Mouse (Mus musculus): ENCODE results near the gene Ess2.

Gene Ess2

DNA sequence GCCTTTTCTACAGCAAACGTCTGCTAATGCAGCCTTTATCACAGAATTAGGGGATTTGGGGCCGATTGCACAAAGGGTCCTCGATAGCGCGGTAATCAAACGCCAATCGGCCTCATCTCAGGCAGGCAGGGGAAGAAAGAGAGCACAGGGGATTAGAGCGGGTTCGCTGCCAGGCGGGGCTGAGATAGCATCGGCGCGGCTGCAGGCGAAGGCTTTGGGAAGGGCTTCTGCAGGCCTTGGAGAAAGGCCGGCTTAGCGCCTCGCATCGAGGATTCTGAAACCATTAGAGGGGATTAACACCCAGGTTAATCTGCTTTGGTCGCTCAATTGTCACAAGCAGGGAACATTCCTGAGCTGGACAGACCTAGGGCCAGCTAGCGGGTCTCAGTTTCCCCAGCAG is 9.4 kb upstream of the Ess2 start:
- DNase-seq, result no peak

DNA sequence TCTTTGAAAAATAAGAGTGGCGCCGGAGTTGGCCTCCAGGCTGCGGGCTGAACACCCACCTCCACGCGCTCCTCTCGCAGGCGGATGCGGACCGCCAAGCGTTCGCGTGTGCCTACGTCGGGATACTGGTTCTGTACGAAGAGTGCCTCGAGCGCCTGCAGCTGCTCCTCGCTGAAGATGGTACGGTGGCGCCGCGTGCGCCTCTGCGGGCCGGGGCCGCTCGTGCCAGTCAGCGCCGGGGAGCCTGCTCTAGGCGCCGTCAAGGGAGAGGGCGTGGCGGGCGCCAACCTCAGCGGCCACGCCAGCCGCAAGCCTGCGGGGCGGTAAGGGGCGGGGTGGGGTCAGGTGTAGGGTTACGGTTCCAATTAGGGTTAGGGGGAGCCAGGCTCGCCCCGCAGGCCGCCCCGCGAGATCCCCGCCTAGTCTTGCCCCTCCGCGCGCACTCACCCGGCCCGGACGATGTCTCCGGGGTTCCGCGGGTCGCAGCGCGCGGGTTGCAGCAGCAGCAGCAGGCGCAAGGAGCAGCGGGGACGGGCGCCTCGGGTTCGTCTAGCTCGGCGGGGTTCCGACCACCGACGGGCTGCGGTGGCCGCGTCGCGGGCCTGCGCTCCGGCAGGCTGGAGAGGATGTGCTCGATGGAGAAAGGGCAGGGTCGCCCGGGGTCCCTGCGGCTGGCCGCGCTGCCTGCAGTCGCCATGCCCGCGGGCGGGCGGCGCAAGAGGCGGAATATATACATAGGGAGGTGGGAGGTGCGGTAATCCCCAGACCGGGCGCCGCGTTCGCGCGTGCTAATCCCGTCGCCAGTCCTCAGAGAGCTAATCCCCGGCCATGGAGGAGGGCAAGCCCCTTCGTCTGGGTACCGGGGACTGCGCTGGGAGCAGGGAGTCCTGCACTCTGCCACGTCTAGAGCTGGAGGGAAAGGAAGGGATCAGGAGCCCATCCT is 3.4 kb upstream of the Ess2 start, which contains the start of gene Gsc2:
Gene Gsc2 (minus strand): TSS at position 753 of the 943 bp plus-strand sequence.
- DNase-seq, result peak; percentile 17

DNA sequence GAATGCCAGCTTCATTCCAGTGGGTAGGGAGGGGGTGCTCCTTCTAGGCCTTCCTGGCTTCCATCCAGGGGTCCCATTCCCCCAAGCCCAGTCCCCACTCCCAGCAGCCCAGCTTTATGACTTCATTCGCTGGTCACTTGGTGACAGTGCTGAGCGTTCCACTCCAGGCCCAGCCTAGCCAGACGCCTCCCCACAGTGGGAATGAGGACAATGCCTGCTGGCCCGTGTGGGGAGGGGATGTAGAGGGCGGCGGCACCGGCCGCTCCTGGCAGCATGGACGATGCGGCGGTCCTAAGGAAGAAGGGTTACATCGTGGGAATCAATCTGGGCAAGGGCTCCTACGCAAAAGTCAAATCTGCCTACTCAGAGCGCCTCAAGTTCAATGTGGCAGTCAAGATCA is 12.7 kb downstream of the Ess2 start, which contains the start of the genes Dgcr2 and Tssk2:
Gene Dgcr2 (minus strand): TSS at position 101 of the 400 bp plus-strand sequence.
Gene Tssk2 (plus strand): TSS at position 176 of the 400 bp plus-strand sequence.
- DNase-seq, result no peak

DNA sequence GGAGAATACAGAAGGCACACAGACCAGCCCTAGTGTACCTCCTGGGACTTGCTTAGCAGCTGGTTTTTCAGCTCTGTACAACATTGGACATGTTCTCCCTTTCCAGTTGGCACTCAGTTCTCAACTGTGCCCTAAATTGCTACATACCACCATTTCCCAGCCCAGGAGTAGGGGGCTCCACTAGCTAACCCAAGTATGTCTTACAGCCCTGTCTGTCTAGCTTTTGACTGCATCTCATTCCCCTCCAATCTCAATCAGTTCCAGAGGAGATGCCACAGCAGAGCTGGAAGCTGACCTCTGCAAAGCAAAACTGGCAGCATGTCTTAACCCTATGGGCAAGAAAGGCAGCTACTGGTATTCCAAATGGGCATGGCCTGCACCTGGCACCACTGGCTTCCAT is 15.1 kb downstream of the Ess2 start:
- no peak for DNase-seq

DNA sequence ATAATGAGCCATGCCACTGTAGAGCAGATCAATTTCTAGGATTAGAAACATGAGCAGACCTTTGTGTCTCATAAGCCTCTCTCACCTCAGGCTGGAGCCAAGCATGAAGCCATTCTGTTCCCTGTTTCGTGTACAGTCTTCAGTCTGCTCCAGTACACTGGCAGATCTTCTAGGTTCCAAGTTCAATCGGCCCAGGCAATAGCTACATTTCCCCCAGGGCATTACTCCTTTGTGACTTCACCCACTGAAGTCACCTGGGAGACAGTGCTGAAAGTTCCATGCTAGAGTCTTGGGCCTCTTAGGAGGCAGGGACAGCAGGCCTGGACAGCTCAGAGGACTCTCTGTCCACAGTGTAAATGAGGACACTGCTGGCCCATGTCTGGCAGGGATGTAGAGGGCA is 17.2 kb downstream of the Ess2 start, which contains the start of gene Tssk1:
Gene Tssk1 (plus strand): TSS at position 301 of the 400 bp plus-strand sequence.
- no peak for DNase-seq

DNA sequence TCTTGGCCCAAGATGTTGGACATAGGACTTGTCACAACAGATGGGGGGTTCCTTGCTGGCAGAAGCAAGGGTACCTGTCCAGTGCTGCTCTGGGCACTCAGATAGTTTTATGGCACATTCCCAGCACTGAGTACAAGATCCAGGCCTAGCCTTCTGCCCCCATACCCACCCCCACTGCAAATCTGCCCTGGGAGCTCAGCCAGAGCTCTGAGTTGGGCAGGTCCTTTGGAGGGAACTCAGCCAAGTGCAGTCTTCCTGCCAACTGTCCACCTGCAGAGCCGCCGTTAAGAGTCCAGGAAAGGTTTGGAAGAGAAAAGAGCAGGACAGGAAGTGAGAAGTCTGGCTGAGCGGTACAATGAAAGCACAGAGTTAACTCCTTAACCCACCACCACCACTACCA is 18.5 kb downstream of the Ess2 start:
- DNase-seq, result peak; percentile 51

DNA sequence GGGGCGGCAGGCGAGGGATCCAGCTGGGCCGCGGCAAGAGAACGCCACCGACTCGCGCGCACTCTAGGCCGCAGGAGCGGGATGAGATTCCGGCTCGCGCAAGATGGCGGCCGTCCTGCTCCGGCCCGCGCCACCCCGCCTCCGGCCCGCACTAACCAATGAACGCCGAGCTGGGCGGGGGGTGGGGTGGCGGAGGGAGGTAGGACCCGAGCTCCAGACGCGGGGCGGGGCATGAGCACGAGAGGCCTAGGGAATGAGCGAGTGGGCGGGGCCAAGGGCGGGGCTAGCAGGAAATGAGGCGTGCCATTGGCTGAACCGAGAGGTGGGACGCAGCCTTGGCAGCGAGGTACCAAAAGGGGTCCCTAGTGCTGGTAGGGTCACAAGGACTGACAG is 19.6 kb downstream of the Ess2 start, which contains the start of gene Gm20518:
Gene Gm20518 (minus strand): TSS at position 105 of the 393 bp plus-strand sequence.
- peak; percentile 99 for DNase-seq

DNA sequence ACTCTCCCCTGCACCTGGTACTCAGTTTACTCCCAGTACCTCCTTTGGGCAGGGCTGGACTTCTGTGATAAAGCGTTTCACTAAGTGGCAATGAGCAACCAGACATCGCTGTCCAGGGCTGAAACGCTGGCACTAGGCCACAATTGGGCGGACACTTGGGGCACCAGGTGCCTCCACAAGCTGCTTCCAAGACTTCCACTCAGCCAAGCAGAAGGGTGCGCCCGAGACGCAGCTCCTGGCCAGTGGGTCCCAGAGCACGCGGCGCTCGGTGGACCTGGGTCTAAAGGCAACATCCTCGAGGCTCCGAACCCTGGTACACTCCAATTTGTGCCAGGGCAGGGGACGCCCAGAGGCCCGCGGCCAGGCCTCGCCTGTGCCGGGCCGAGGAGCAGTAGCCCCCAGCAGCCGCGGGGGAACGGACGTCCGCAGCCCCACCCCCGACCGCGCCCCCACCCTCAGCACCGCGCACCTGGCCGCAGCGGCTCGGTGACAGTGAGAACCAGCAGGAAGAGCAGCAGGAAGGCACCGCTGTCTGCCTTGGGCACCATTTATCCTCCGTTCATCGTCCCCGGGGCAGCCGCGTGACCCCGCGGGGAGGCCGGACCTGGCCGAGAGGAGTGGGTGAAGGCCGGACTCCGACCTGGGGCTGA is 20.1 kb downstream of the Ess2 start:
- DNase-seq, result peak; percentile 84

DNA sequence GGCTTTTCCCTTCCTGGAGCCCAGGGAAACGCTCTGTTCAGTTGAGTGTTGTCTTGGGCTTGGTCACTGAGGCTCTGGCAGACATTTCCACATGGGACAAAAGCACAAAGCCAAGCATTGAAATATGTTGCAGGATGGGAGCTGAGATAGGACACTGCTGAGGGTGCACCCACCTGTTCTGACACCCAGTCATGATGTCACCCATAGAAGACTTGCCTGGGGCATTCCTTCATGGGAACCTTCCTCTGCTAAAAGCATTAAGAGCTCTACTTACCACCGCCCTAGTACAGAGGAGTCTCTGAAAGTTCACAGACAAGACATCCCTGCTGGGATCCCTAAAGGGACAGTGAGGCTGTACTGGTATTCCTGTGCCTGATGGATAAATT is 20.8 kb downstream of the Ess2 start:
- DNase-seq, result no peak

DNA sequence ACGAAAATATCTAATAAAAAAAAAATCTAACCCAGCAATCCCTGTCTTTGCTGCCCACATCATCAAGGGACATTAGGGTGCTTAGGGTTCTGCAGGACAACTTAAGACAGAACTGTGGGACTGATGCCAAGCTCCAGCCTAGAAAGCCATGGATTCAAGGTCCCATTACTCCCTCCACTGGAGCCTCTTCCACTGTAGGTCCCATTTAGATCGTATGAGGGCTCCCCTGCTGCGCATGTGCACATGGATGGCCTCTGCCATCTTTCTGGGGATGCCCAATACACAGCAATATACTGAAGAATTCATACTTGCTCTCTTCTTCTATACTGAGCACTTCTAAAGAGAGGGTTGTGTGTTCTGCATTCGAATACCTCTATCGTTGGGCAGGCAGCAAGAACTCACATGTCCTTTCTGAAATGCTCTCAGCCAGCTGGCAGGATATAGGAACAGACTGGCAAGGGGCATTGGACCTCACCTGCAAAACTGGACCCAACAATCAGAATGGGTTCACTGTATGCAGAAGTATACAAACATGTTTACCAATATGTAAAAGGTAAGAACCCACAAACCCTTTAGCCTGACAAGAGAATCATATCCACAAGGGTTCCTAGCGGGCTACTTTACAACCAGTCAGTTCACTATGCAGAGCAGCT is 21.3 kb downstream of the Ess2 start:
- DNase-seq, result no peak

DNA sequence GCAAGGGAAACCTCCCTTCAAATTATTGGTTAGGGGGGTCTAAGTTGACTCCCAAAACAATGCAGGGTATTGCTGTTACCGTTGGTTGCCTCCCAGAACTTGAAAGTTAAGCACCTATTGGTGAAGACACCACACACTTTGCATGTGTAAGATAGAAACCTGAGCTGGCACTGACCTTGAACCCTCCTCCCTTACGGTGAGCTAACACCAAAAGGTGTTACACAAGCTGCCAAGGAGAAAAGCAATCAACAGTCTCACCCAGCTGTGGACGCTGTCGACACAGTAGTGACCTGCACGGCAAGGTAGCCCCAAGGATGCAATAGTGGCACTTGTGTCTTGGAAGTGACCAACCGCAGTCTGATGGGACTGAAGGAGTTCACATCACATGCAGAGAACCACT is 27.0 kb downstream of the Ess2 start:
- no peak for DNase-seq

DNA sequence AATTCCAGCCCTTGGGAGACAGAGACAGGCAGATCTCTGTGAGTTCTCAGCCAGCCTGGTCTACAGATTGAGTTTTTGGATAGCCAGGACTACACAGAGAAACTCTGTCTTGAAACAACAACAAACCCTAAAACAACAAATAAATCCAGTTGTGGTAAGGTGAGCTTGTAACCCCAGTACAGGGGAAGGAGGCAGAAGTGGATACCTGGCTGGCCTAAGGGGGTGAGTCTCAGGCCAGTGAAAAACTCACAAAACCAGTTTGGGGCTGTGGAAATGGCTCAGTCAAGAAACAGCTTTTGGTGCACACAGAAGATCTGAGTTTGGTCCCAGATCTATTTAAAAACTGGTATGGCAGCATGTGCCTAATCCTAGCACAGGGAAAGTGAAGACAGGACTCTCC is 29.0 kb downstream of the Ess2 start:
- DNase-seq, result no peak

DNA sequence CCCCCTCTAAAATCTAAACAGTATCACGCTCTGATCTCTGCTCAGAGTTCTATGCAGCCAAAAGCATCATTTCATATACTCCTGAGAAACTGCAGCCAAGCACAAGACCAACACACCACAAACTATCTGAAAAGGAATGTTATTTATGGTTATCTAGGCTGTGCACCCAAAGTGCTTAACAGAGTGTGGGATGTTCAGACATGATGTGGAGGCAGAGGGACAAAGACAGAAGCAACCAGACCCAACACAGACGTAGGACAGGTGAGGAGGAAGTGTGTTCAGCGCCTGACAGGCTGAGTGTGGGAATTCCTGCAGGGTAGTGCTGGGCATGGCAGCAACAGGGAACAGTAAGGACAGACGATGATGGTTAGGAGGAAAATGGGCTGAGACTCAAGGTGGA is 31.6 kb downstream of the Ess2 start:
- no peak for DNase-seq

DNA sequence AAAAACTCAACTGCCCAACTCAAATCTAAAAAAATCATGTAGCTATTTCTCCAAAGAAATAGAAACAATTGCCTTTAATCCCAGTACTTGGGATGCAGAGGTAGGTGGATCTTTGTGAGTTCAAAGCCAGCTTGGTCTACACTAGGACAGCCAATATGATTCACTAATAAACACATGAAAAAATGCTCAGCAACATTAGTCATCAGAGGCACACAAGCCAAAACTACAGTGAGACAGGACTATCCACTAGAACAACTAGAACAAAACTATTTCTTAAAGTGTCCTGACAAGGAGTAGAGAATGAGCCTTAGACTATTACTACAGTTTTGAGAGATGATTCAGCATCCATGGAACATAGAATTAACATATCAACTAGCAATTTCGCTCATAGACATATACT is 35.1 kb downstream of the Ess2 start:
- DNase-seq, result no peak

DNA sequence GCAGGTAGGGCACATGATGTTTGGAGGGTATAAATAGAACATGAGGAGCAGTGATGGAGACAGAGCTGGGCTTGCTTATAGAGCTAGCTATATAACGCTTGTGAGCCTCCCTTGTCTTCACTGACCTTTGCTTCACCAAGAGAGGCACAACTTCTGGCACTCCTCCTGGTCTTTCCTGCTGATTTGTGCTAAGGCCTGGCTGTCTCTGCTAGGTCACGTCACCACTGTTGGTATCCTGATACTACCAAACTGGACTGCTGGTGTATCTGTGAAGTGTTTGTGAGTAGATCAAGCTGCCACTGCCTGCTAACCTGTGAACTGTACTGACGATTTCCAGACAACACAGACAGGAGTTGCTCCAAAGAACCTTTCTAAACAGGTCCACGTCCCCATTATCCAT is 36.0 kb downstream of the Ess2 start:
- no peak for DNase-seq

DNA sequence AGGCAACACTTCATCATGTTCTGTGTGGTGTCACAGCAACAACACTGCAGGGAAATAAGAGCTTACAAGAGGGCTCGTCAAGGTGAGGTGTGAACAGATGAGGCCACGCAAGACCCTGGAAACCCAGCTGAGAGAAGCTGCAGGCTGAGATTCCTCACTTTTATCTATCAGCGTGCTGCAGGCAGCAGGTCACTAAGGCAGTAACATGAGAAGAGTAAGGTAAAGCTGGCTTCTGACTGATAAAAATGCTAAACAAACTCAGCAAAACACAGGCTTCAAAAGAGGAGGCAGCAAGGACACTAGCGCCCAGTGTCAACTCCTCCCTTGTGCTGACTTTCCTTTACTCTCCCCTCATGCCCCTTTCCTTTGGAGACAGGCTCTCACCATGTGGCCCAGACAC is 38.2 kb downstream of the Ess2 start:
- no peak for DNase-seq

DNA sequence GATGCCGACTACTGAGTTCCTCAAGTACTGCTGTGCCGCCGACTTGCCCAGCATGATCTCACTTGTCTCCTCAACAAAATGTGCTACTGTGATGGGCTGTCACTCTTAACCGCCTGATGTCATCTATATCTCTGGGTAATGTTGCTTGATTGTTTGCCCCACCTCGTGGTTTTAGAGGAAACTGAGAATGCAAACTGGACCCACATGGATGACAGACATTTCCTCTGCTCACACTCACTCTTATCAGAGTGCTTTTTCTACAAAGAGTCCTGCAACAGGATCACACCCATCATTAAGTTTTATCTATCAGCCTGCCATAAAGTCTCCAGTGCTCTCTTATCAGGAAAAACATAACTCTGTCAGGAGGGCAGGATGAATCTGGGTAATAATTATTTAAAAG is 39.9 kb downstream of the Ess2 start:
- no peak for DNase-seq

DNA sequence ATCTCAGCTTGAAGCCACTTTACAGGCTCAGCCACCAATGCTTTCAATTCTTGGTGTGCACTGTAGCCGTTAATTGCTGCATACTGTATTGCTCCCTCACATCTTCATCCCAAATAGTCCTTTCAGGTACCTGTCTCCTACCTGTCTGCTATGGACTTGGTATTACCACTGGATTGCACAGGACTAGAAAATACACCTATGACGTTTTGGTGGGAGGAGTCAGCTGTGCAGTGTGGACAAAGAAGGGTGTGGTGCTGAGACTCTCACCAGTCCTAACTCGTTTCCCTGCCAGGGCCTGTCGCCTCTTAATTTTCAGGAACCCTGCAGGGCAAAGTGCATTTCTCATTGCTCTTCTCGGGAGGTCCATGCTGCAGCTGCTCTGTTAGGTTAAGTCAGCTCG is 45.4 kb downstream of the Ess2 start:
- peak; percentile 27 for DNase-seq

DNA sequence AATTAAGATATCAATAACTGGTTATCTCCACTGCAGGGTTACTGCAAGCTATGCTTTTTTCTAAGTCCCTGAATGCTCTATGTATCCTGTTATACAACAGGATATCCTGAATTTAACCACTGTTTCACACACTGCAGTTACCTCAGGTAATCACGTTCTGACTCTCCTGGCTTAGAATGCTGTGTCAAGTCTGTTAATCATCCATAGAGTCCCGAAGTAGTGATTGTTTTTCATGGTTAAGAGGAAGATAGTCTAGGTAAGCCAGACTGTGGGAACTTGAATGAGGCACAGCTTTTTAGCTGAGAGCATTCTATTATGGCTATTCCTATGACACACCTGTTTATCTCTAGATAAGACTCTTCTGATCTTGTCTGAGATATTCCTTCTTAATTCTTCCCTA is 45.9 kb downstream of the Ess2 start:
- DNase-seq, result no peak

DNA sequence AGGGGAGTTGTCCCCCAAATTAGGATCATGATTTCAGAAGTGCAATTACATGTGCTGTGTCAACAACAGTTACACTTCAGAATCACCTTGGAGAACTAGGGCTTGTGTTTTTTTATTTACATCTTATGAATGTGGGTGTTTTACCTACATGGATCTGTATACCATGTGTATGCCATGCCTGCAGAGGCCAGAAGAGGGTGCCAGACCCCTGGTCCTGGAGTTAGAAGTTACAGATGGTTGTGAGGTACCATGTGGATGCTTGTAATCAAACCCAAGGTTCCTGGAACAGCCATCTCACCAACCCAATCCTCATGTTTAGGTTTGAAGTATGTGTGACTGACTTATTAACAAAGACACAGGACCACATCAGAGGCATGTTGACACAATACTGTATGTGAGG is 52.6 kb downstream of the Ess2 start:
- DNase-seq, result no peak

DNA sequence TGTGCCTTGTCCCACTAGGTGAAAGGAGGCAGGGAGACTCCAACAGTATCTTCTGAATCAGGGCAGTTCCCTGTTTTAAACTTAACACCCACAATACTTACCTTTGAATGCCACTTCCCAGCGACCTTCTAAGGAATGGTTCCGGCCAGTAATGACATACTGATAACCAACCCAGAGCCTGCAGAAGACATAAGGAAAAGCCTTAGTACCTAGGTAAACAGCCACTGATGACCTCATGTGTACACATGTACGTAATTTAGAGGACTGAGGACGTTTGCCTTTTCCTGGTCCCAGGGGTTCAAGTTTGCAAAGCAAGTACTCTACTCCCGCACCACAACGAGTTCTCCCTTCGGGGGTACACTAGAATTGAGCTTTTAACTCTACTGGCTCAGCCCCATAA is 54.0 kb downstream of the Ess2 start:
- DNase-seq, result no peak

DNA sequence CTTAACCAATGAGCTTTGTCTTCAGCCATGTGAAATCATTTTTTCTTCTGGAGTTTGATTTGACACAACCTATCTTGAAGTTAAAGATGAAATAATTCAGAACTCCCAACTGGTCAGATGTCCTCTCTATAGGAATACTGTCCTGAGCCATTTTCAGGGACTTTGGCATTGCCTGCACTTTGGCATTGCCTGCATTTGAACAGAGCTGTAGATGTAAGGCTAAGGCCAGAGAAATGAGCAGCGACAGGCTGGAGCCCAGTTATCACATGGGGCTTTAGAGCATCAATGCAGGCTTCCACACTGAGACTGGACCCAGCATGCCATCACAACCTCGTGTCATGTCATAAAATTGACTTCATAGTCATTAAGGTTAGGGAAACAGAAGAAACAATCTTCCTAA is 57.9 kb downstream of the Ess2 start:
- DNase-seq, result no peak

DNA sequence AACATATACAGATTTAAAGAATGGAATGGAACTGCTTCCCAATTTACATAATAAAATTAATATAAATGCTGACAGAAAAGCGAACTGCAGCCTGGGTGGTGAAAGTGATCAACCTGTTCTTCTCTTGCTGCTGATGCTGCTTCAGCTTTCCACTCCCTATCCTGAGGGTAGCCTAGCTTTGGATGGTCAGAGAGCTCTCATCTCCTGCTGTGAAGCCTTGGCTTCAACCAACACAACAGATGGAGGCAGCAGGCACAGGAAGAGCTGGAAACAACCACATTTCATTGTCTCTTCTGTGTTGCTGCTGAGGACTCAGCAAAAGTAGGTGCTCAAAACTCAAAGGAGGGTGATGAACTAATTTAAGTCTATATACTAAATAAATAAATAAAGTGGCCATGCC is 59.3 kb downstream of the Ess2 start:
- DNase-seq, result no peak

DNA sequence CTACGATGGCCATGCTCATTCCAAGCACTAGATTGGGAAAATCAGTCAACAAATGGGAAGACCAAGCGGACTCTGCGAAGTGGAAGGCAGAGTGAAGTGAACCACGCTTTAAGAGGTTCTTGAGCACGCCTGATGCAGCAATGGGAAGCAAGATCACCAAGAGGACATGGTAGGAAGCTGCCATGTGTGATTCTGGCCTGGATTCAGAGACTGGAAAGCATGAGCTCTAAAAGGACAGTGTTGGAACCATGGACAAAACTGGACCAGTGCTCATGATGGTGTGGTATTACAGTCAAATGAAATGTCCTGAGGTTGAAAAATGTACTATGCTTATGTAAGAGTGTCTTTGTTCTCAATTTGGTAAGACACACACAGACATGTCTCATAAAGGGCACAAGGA is 59.8 kb downstream of the Ess2 start:
- DNase-seq, result no peak

All from lung, postnatal 10 days (tissue).